Mouse (Mus musculus) heart, adult 2 months (tissue): ENCODE results near the gene AI661453.

ENCODE experiments used
- CTCF ChIP-seq: fragments of 200-600 bp; IDR thresholded peaks from 2 replicates; pipeline ENCODE4 v1.8.1; 2022; ENCODE audit warnings: antibody characterized with exemption, mild to moderate bottlenecking, moderate library complexity
- POLR2A ChIP-seq: fragments of 200-500 bp; IDR thresholded peaks from 2 replicates; pipeline ENCODE4 v1.6.1; 2011; ENCODE audit warnings: mild to moderate bottlenecking, low read depth, low read length, control low read depth; ENCODE audit not compliant: insufficient read depth

DNA sequence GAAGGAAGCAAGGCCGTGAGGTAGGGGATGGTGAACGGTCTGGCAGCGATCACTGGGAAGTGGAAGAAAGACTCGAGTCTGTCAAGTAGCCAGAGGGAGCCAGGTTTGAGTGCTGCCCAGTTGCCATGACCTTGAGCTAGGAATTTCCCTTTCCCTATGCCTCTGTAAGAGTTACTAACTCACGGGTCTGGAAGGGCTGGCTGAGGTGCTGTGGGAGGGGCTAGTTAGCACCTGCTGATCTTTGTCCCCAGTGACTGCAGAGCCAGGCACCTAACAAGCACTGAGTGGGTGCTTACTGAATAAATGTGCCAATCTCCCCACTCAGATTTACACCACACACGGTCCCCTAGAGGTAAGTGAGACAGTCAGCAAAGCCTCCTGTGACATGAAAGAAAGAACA lies 57.2 kb downstream of the AI661453 start:
- no peak for TF ChIP-seq POLR2A
- TF ChIP-seq CTCF = no peak
